ENCODE assay signal across 9 mouse cellular contexts in the genomic region with DNA sequence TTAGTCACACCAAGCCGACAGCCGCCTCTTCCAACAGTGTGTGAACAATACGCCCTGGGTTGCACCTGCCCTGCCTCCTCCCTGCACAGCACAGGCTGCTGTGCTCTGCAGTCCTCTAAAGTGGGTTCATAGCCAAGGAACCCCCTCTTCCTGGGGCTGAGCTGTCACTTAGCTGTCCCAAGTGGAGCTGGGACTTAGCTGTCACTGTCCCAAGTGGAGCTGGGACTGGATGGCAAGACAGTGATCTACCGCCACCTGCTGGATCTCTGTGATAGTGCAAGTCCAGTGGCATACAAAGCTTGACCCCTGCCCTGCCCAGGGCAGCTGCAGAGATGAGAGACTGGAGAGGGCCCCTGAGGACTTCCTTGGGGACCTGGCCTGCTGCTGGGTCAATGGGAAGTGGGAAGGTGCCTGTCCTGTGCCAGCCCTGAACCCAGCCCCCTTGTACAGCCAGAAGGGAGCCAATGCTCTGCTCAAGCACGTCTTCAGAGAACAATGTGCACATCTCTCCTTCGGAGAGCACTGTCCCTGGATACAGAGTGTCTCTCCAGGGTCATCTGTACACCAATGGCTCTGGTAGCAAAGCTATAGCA.
A peak's percentile ranks its signal among the peaks of the same experiment; 100 is the strongest.
DNase-seq lines count a peak whose midpoint lies in the region; ATAC-seq and TF ChIP-seq lines count a peak whose summit lies in the region.
"Had no signal": no experiment of that assay in that cellular context is flagged by ENCODE, and none has a peak within 500 bp of the region (broad histone marks: within the 10 kb centered on the region; RNA-seq: fewer than 3 reads in every experiment).

No protein-coding gene starts in this region.

- WGBS in heart, adult 2 months: 54% methylated on average over 6 of the region's 6 CpGs
- WGBS in neural tube, embryonic 15.5 days: 62% methylated on average over 6 of the region's 6 CpGs

- TF ChIP-seq EP300 in heart, adult 2 months (IDR thresholded peaks at IDR 0.05; ENCODE audit: insufficient read depth, low read depth, low read length): peak; percentile 99

- no peak overlapping the region; the same call in 1 of the 2 replicates for H3K27ac ChIP-seq in heart, adult 2 months
- H3K27ac ChIP-seq in neural tube, embryonic 15.5 days (replicated peaks): peak overlapping the region; percentile 33; the same call in 1 of the 2 replicates

- H3K4me3 ChIP-seq in heart, adult 2 months: no peak overlapping the region
- no peak overlapping the region for H3K4me3 ChIP-seq in neural tube, embryonic 15.5 days (replicated peaks)
- H3K4me3 ChIP-seq: erythroblast, embryonic 14.5 days had no signal

- no peak; the same call in 1 of the 2 replicates for TF ChIP-seq CTCF in heart, adult 2 months (IDR thresholded peaks at IDR 0.05)

- intact Hi-C loops in heart, adult 2 months (cut with DNase I): loop anchor here (2.0 to 5.0 kb wide), 4 partner anchors 157 to 883 kb away; no protein-coding TSS in a partner anchor

- H3K36me3 ChIP-seq in heart, adult 2 months (ENCODE audit: control insufficient read depth, insufficient read depth, low read length): no peaks in the 10 kb centered on the region
- H3K36me3 ChIP-seq in neural tube, embryonic 15.5 days: peaks cover 45% of the 10 kb centered on the region

- no peaks in the 10 kb centered on the region for H3K79me2 ChIP-seq in heart, adult 2 months (replicated peaks; ENCODE audit: control insufficient read depth, insufficient read depth, low read length)

- H3K27me3 ChIP-seq in heart, adult 2 months (ENCODE audit: control insufficient read depth, insufficient read depth, low read length): no peaks in the 10 kb centered on the region
- H3K27me3 ChIP-seq in neural tube, embryonic 15.5 days (replicated peaks): no peaks in the 10 kb centered on the region

- H3K9ac ChIP-seq in heart, adult 2 months (ENCODE audit: low read depth, low read length): peak overlapping the region; percentile 28; the same call in 1 of the 2 replicates
- H3K9ac ChIP-seq in neural tube, embryonic 15.5 days (replicated peaks): no peak overlapping the region

- peak; percentile 40 for ATAC-seq in neural tube, embryonic 15.5 days (ENCODE audit: low FRiP score)

- H3K4me2 ChIP-seq in neural tube, embryonic 15.5 days: no peak overlapping the region

- TF ChIP-seq POLR2A in heart, adult 2 months (IDR thresholded peaks at IDR 0.05; ENCODE audit: insufficient read depth, low read depth, low read length): no peak

- H3K4me1 ChIP-seq in heart, adult 2 months (ENCODE audit: control insufficient read depth, insufficient read depth, low read length): peaks cover 37% of the 10 kb centered on the region
- H3K4me1 ChIP-seq in neural tube, embryonic 15.5 days: peaks cover 14% of the 10 kb centered on the region

- DNase-seq in B cell, adult 2 months: peak; percentile 73 to 79
- peak; percentile 75 to 84 for DNase-seq in adrenal gland, adult 18-20 months (ENCODE audit: low spot score in 2 of 2)
- peak; percentile 86 for DNase-seq in embryo, embryonic 11 days
- peak; percentile 78 to 88 for DNase-seq in heart, adult 2 months
- peak; percentile 52 to 85 for DNase-seq in kidney, adult 8-10 months
- DNase-seq in lung, adult 18-20 months: peak; percentile 71 to 80
- peak; percentile 68 for DNase-seq in thymus, postnatal 25 days

- no peaks in the 10 kb centered on the region for H3K9me3 ChIP-seq in neural tube, embryonic 15.5 days (replicated peaks)
